Mouse (Mus musculus) brain, embryonic 14.5 days (tissue): Measurements from ENCODE around the gene Tm9sf4. TPM values are rescaled to one million over a fixed set of nuclear protein-coding genes. Genes with fewer than 3 reads are reported as not detected.

Experiments
- DNase-seq: peaks from one replicate; pipeline ENCODE4 v3.0.0-alpha.2; 2011; ENCODE audit warnings: low read depth
- CTCF ChIP-seq: fragments of 200-500 bp; IDR thresholded peaks from 2 replicates; pipeline ENCODE4 v1.5.1; 2012; ENCODE audit warnings: inconsistent platforms, mild to moderate bottlenecking, moderate library complexity, borderline replicate concordance; ENCODE audit not compliant: insufficient read depth, insufficient read length; ENCODE audit errors: extremely low read depth
- POLR2A ChIP-seq: fragments of 200-500 bp; IDR thresholded peaks from 2 replicates; pipeline ENCODE4 v1.6.1; 2012; ENCODE audit warnings: mild to moderate bottlenecking, inconsistent platforms, borderline replicate concordance; ENCODE audit not compliant: poor library complexity, insufficient read depth, insufficient read length, severe bottlenecking; ENCODE audit errors: extremely low read depth
- polyA plus RNA-seq: library from polyadenylated mRNA; depleted of rRNA; stranded (reverse); fragments of >200 nt; gene quantifications from 2 replicates; pipeline ENCODE4 v1.2.3, GENCODE M21; 2012

Tm9sf4 gene
- polyA plus RNA-seq, 1 experiment, result 67.5 TPM

DNA sequence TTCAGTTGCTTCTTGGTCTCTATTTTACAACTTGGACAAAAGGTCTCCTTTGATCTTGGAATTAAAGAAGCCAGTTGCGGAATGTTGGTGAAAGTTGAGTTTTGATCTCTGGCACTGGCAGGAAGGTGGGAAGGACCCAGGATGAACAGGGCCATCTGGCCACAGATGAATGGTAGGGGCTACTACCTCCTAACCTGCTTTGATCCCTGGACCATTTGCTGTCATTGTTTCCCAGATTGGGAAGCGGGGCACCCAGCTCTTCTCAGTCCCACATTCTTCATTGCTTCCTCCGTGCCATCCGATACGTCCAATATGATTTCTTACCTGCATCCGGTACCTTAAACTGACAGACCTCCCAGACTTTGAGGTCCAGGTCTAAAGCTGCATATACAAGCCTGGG lies 6.0 kb downstream of the Tm9sf4 start:
- no peak for TF ChIP-seq POLR2A
- no peak for TF ChIP-seq CTCF
- no peak for DNase-seq

DNA sequence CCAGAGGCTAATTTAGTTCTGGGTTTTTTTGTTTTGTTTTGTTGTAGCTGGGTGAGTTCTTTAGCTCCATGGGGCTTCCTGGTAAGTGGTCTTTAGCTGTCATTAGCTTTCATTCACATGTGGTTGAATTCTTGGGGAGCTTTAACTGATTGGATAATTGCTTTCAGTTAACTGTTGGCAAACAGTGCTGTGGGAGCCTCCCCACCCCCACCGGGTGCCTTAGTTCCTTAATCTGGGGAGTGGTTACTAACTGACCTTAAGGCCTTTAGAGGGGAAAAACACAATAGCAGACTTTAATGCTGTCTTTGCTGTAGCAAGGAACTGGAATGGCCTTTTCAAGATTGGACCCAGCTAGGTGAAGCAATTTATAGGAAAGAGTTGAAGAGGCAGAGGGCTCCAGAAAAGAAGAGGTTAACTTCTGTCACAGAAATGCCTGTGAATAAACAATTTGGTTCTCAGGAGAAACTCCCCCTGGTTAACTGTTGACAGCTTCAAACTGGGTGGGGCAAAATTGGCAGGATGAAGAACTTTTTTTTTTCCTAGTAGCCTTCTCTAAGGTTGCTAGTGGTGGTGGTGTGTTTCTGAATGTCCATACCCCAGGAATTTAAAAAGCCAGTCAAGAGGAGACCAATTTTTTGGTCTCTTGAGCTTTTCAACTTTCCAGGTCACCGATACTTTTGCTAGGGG lies 7.2 kb downstream of the Tm9sf4 start:
- TF ChIP-seq POLR2A (no peak), CTCF (no peak)
- peak; percentile 49 for DNase-seq

DNA sequence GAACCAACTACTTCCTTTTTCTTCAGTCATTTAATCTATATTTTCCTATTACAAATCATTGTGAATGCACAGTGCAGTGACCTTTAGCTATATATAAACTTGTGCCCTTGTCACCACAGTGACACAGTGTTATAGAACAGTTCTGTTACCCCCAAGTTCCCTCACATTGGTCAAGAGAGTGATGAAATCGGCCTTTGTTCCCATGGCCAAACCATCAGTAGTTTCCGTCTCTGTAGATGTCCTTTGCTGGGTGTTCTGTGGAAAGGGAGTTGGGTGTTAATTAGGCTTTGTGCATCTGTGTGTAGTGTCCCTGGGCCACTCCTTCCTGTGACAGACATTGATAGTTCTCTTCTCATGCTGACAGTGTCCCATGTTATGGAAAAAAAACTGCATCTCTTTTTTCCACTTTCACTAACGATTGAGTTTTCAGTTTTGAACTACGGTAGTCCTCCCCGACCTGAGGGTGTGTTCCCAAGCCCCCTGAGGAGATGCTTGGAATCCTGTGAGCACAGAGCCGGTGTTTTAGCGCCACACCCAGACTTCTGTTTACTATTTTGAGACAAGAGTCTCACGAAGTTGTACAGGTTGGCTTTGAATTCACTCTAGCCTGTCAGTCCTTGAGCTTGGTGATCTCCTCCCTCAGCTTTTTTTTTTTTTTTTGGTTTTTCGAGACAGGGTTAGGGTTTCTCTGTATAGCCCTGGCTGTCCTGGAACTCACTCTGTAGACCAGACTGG lies 9.6 kb downstream of the Tm9sf4 start:
- no peak for TF ChIP-seq CTCF
- TF ChIP-seq POLR2A, result no peak
- no peak for DNase-seq

DNA sequence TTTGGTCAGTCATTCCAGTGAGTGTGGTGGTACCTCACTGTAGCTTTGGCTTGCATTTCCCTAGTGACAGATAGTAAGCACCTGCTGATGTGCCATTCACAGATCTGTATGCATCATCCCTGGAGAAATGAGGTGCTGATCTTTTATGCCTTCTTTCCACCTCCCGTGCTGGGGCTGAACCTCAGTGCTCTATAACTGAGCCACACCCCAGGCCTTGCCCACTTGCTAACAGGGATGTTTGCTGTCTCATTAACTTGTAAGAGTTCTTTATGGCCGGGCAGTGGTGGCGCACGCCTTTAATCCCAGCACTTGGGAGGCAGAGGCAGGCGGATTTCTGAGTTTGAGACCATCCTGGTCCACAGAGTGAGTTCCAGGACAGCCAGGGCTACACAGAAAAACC lies 10.9 kb downstream of the Tm9sf4 start:
- TF ChIP-seq POLR2A (no peak), CTCF (no peak)
- no peak for DNase-seq

DNA sequence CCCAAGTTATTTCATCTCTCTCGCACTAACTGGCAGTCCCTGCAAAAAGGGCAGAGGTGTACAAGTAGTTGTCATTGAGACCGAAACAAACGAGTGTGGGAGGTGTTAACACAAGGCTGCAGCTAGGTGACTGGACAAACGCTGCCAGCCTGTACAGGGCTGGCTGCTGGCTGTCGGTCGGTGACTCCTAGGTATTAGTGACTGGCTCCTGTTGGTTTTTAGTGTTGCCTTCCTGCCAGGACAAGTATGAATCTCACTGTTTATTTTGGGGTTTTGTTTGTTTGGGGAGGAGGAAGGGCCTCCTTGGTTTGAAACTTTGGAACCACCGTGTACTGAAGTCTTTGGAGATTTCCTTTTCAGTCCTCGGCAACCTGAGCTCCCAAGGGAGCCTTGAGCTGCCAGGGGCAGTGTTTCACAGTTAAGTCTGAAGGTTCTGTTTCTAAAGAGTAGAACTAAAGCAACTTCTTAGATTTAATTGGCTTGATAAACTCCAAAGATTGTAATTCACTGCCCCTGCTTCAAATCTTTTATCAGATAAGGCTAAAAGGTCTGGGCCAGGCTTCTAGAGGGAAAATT lies 15.0 kb downstream of the Tm9sf4 start:
- TF ChIP-seq CTCF, result no peak
- no peak for TF ChIP-seq POLR2A
- no peak for DNase-seq

DNA sequence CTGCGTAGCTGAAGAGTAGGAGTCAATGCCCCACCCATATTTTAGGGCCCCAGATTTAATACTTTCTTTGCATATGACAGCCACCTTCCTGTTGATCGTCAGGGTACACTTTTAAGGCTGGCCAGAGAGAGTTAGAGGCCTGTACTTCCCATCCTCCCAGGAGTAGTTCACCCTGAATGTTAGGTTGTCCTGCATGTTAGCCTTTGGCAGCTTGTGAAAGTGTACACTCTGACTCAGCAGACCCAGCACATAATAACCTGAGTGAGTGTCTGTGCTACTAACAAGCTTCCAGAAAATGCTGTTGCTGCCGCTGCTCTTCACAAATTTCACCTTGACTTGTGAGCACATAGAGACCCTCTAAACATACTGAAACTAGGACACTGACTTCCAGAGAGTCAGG lies 16.1 kb downstream of the Tm9sf4 start:
- DNase-seq, result no peak
- TF ChIP-seq CTCF (no peak), POLR2A (no peak)

DNA sequence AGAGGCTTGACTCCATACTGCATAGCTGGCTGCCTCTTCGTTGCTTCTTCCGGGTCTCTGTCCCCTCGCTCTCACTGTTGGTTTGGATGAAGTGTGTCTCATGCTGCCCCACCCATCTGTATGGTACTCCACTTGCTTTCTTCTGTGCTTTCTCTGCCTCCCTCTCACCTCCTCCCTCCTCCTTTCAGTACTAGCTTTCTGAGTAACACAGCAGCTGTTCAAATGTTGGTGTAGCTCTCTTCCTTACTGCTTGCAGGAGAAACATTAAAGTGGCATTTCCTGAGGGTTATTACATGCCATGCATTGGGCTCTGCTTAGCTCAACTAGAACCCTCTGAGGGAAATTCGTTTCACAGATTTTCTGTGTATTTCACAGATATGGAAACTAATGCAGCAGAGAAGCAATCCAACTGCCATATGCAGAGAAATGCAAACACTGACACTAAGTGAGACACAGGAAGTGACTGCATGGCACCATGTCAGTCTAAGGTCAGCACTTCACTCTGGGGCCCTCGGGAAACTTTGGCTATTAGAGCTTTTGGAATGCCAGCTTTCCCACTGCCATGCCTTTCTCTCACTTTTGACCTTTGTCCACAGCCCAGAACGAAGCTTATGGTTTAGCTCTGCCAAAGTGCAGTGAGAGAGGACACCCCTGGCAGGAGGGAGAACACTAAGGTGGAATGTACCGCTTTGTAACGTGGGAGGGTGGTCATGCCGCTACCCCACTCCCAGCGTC lies 18.2 kb downstream of the Tm9sf4 start:
- TF ChIP-seq CTCF (no peak), POLR2A (no peak)
- no peak for DNase-seq

DNA sequence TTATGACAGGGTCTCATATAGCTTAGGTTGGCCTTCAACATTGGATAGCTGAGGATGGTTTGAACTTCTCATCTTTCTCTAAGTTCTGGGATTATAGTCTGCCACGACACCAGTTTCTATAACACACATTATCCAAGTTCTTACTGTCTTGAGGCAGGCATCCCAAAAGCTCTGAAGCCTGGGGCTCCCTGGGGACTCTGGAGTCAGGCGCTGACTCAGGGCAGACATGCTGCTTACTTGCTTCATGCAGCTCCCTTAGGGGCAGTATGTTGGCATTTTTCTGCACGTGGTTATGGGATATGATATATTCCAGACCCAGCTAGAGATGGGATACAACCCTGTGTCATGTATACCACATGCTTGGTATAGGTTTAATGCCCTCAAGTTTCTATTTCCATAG lies 18.9 kb downstream of the Tm9sf4 start:
- no peak for TF ChIP-seq CTCF
- no peak for TF ChIP-seq POLR2A

DNA sequence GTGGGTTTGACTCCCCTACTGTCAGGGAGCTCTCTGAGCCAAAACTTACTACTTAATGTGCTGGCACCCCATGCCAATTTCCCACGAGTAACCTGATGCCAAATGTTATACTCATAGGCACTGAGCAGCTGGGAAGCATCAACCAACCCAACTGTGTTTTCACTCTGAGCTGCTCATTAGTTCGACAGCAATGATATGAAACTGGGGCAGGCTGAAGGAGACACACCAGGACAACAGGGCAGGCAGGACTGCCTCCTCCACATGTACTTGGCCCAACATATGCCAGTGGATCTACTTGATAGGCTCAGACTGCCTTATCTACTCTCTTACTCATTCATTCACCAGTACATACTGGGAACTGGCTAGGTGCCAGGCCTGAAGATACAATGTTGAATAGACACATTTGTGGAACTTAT lies 25.1 kb downstream of the Tm9sf4 start:
- peak; percentile 78 for DNase-seq
- no peak for TF ChIP-seq CTCF
- TF ChIP-seq POLR2A, result no peak

More for the DNA sequence above, 18.9 kb downstream of the Tm9sf4 start:
- DNase-seq, result no peak

DNA sequence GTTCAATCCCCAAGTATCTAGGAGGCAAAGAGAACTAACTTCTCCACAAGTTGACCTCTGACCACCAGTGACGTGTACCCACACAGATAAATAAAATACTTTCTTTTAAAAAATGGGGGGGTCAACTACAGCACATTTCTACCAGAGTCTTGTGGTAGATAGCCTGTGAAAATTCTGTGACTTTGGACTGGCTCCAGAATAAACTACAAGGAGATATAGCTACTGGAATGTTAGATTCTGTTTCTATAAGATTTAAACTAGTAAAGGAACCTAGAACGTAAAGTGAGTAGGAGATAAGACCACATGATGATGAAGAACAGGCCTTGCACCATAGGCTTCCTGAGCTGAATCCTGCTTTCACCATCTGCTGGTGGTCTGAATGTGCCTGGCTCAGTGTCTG lies 26.7 kb downstream of the Tm9sf4 start:
- DNase-seq, result no peak
- TF ChIP-seq CTCF (no peak), POLR2A (no peak)

DNA sequence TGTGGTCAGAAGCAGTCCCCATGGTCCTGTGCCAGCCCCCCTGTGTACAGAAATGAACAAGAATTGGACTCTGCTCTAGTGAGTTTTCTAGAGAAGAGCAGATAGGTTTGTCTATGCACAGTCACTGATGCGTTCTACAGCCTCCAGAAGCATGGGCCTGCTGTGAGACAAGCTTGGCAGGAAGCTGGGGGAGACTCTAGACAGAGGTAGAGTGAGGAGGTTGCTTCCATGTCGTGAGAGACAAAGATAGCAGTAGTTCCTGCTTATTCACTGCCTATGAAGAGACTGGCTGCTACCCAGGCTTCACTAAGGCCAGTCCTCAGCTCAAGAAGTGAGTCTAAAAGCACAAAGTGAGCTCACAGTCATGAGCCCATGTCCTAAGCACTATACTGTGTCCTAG lies 30.1 kb downstream of the Tm9sf4 start:
- no peak for DNase-seq
- TF ChIP-seq CTCF (no peak), POLR2A (no peak)
